Mouse (Mus musculus) neutrophil, adult 83 days (primary cell): Measurements from ENCODE around the gene Armc9. TPM values are rescaled to one million over a fixed set of nuclear protein-coding genes. Genes with fewer than 3 reads are reported as not detected.

Source experiments
- total RNA-seq, 2 experiments: library from RNA; stranded (reverse); gene quantifications; one replicate each; pipeline ENCODE4 v1.2.4; 2023

Gene Armc9
- 1 to 10 TPM; 3.1 to 5.7 TPM for total RNA-seq

DNA sequence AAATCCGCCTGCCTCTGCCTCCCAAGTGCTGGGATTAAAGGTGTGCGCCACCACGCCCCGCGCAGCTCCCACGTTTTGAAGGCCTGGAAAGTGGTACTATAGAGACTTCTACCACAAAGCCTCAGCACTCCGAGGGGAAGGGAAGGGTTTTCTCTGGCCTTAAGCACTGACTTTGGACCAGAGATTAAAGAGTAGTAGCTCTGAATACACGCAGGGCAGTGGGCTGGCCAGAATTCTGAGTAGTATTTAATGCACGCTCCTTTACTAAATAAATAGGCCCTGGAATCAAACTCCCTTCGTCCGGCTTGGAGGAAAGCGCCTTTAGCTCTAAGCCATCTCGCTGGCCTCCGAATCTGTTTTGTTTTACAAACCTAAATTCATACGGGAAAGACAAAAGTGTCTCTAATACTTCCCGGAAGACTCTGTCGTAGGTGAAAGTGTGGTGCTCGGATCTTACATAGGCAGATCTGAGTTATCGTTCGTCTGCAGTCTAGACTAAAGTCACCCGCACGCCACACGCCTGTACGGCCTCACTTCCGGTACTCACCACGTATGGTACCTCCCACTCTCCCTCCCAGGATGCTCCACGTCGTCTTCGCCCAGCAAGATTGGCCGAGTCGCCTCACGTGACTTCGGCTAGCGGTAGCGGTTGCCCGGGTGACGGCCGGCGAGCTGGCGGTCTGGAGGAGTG, at the start of gene Armc9:
Gene Armc9 (plus strand): TSS at position 648 of the 691 bp plus-strand sequence.

DNA sequence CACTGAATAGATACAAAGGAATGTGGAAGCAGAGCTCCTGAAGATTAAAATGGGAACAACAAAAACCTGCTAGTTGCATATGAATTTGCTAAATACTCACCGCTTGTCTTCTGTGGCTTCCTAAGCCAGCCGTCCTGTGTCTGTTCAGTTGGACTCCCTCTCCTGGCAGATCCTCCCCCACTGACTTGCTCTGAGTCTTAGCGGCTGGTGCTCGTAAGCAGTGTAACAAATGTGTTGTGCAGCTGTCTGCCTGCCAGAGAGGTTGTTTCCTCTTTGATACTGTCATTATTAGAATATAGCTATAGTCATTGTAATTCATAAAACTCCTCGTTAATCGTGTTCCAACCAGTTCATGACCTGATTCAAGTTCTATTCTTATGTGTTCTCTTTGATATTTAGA, 42.8 kb upstream of the Armc9 start, which contains the start of gene Htr2b:
Gene Htr2b (minus strand): TSS at position 192 of the 400 bp plus-strand sequence.

DNA sequence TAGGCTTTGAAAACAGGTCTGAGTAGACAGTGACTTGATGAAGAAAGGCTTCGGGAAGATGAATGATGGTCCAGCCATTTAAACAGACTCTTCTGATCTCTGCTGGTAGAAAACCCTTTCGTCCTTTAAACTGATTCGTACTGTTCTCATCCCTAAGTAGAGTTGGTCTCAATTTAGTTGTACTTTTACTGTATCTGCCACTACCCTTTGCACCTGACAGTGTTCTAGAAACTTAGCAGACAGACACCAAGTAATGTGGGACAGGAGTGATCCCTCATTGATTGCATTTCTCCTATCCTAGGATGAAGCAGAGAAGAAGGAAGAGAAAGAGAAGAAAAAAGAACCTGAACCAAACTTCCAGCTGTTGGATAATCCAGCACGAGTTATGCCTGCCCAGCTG, 21.2 kb upstream of the Armc9 start, which contains the start of gene Gm21972:
Gene Gm21972 (plus strand): TSS at position 301 of the 400 bp plus-strand sequence.

DNA sequence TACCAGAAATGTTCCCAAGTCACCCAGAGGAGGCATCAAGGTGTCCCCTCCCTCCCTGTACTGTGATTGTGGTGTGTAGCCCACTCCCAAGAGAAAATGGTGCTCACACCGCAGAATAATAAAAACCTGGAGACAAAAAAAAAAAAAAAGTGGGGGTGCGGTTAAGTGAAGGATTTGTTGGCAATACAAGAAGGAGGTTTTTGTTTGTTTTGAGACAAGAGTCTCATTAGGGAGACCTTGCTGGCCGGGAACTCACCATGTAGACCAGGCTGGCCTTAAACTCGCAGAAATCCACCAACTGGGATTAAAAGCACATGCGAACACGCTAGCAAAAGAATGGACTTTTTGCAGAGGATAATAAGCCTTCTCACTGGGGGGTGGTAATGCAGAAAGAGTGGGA, 148.0 kb downstream of the Armc9 start, which contains the start of gene B3gnt7:
Gene B3gnt7 (plus strand): TSS at position 301 of the 400 bp plus-strand sequence.

Other genes starting within 250 kb of the Armc9 start
- not detected for gene 4933407L21Rik, start 226.3 kb upstream of the Armc9 start, total RNA-seq
- under 1 TPM in 1 of 2 experiments, not detected in 1; 0.35 TPM for gene Gpr55, start 193.8 kb upstream of the Armc9 start, total RNA-seq
- not detected for gene Spata3, start 138.0 kb upstream of the Armc9 start, total RNA-seq
- gene 2810459M11Rik, start 108.9 kb upstream of the Armc9 start, total RNA-seq: not detected
- gene Psmd1, start 90.4 kb upstream of the Armc9 start, total RNA-seq: 10 to 100 TPM; 45.5 to 50.1 TPM
- gene Htr2b, start 42.8 kb upstream of the Armc9 start, total RNA-seq: not detected
- under 1 TPM in 1 of 2 experiments, not detected in 1; 0.57 TPM for gene Gm21972, start 21.1 kb upstream of the Armc9 start, total RNA-seq
- gene B3gnt7, start 148.1 kb downstream of the Armc9 start, total RNA-seq: not detected
- 100 to 1,000 TPM; 165 to 170 TPM for gene Ncl, start 204.6 kb downstream of the Armc9 start, total RNA-seq